Mouse (Mus musculus) heart, embryonic 13.5 days (tissue): Measurements from ENCODE around the gene Stc2. TPM values are rescaled to one million over a fixed set of nuclear protein-coding genes. Genes with fewer than 3 reads are reported as not detected.

Experiments used
- ATAC-seq: fragments of 200-750 bp; cut with Nextera tagmentation; 2 replicates; pipeline ENCODE4 v1.8.0; 2017; ENCODE audit warnings: moderate TSS enrichment; ENCODE audit not compliant: insufficient number of reproducible peaks, low FRiP score, low TSS enrichment; ENCODE audit errors: extremely low read depth
- H3K27ac ChIP-seq: fragments of 300-500 bp; sonication (generic); replicated peaks from 2 replicates; pipeline ENCODE4 v1.5.1; 2015; ENCODE audit warnings: moderate library complexity, mild to moderate bottlenecking, inconsistent platforms
- H3K27me3 ChIP-seq: fragments of 300-500 bp; sonication (generic); replicated peaks from 2 replicates; pipeline ENCODE4 v1.6.1; 2015; ENCODE audit warnings: mild to moderate bottlenecking, inconsistent platforms
- H3K36me3 ChIP-seq: fragments of 300-500 bp; sonication (generic); 2 replicates; pipeline ENCODE4 v1.6.1; 2015; ENCODE audit warnings: mild to moderate bottlenecking, inconsistent platforms
- H3K4me1 ChIP-seq: fragments of 300-500 bp; sonication (generic); 2 replicates; pipeline ENCODE4 v1.6.1; 2015; ENCODE audit warnings: inconsistent platforms
- H3K4me2 ChIP-seq: fragments of 300-500 bp; sonication (generic); 2 replicates; pipeline ENCODE4 v1.6.1; 2015; ENCODE audit warnings: inconsistent platforms, mild to moderate bottlenecking, moderate library complexity
- H3K4me3 ChIP-seq: fragments of 300-500 bp; sonication (generic); 2 replicates; pipeline ENCODE4 v1.5.1; 2015; ENCODE audit warnings: moderate library complexity, mild to moderate bottlenecking, inconsistent platforms
- H3K9ac ChIP-seq: fragments of 300-500 bp; sonication (generic); 2 replicates; pipeline ENCODE4 v1.6.1; 2015; ENCODE audit warnings: inconsistent platforms, mild to moderate bottlenecking, moderate library complexity
- H3K9me3 ChIP-seq: fragments of 300-500 bp; sonication (generic); 2 replicates; pipeline ENCODE4 v1.6.1; 2016; ENCODE audit warnings: inconsistent platforms
- WGBS: fragments of 180-500 bp; shearing (Covaris S2); methylation state at CpG from one replicate; pipeline ENCODE4 v1.1.7; 2015; ENCODE audit warnings: mixed read lengths; 5-methylcytosine and 5-hydroxymethylcytosine counted together
- polyA plus RNA-seq: library from polyadenylated mRNA; unstranded; fragments of >200 nt; fragmentation: Nextera tagmentation; extraction: Ambion mirVana; gene quantifications from 2 replicates; pipeline ENCODE4 v1.2.1, GENCODE M21; 2015

Gene Stc2
- polyA plus RNA-seq, 1 experiment from 2014 or later = 3.0 TPM

GRCm38 (mm10) chr11:31365280-31365679, 4.6 kb downstream of the Stc2 start:
- WGBS = 72% methylated on average over 8 of the region's 8 CpGs
- H3K4me1 ChIP-seq = peaks cover 30% of the 10 kb centered on the region
- no peak overlapping the region for H3K9ac ChIP-seq
- no peaks in the 10 kb centered on the region for H3K9me3 ChIP-seq
- peaks cover 30% of the 10 kb centered on the region for H3K27me3 ChIP-seq
- H3K27ac ChIP-seq = no peak overlapping the region
- peaks cover 11% of the 10 kb centered on the region; the same call in 1 of the 2 replicates for H3K36me3 ChIP-seq
- no peak for ATAC-seq
- H3K4me3 ChIP-seq = no peak overlapping the region
- H3K4me2 ChIP-seq = no peak overlapping the region

GRCm38 (mm10) chr11:31362856-31363255, 7.0 kb downstream of the Stc2 start:
- H3K4me3 ChIP-seq = no peak overlapping the region
- WGBS = 74% methylated on average over 1 of the region's 1 CpGs
- H3K9ac ChIP-seq = no peak overlapping the region
- H3K4me2 ChIP-seq = no peak overlapping the region
- H3K27me3 ChIP-seq = peaks cover 26% of the 10 kb centered on the region
- no peak overlapping the region for H3K27ac ChIP-seq
- H3K36me3 ChIP-seq = peaks cover 11% of the 10 kb centered on the region; the same call in 1 of the 2 replicates
- H3K9me3 ChIP-seq = no peaks in the 10 kb centered on the region
- ATAC-seq = no peak
- peaks cover 19% of the 10 kb centered on the region for H3K4me1 ChIP-seq

GRCm38 (mm10) chr11:31362330-31362729, 7.5 kb downstream of the Stc2 start:
- WGBS = 48% methylated on average over 3 of the region's 3 CpGs
- no peak; the same call in 1 of the 2 replicates for ATAC-seq

GRCm38 (mm10) chr11:31361047-31361446, 8.8 kb downstream of the Stc2 start:
- ATAC-seq = no peak
- no peak overlapping the region for H3K4me2 ChIP-seq
- no peak overlapping the region for H3K4me3 ChIP-seq
- no peaks in the 10 kb centered on the region for H3K9me3 ChIP-seq
- no peak overlapping the region for H3K9ac ChIP-seq
- no peak overlapping the region for H3K27ac ChIP-seq
- 87% methylated on average over 4 of the region's 4 CpGs for WGBS
- H3K27me3 ChIP-seq = peaks cover 17% of the 10 kb centered on the region; the same call in 1 of the 2 replicates
- peaks cover 11% of the 10 kb centered on the region; the same call in 1 of the 2 replicates for H3K36me3 ChIP-seq
- peaks cover 15% of the 10 kb centered on the region for H3K4me1 ChIP-seq

More at GRCm38 (mm10) chr11:31362330-31362729, 7.5 kb downstream of the Stc2 start:
- Histone ChIP-seq H3K27ac (no peak overlapping the region), H3K4me1 (peaks cover 19% of the 10 kb centered on the region), H3K36me3 (peaks cover 11% of the 10 kb centered on the region; the same call in 1 of the 2 replicates), H3K9me3 (no peaks in the 10 kb centered on the region), H3K4me3 (no peak overlapping the region), H3K4me2 (no peak overlapping the region), H3K9ac (no peak overlapping the region), H3K27me3 (peaks cover 22% of the 10 kb centered on the region)

GRCm38 (mm10) chr11:31359283-31359902, 10.5 kb downstream of the Stc2 start:
- Histone ChIP-seq H3K4me3 (no peak overlapping the region), H3K4me1 (peaks cover 15% of the 10 kb centered on the region), H3K27ac (no peak overlapping the region), H3K9me3 (no peaks in the 10 kb centered on the region), H3K27me3 (peaks cover 4% of the 10 kb centered on the region; the same call in 1 of the 2 replicates), H3K36me3 (peaks cover 5% of the 10 kb centered on the region; the same call in 1 of the 2 replicates), H3K9ac (no peak overlapping the region), H3K4me2 (no peak overlapping the region)
- no peak; the same call in 1 of the 2 replicates for ATAC-seq
- 76% methylated on average over 6 of the region's 6 CpGs for WGBS

- no peak for ATAC-seq
- no peak overlapping the region for H3K9ac ChIP-seq
- 82% methylated on average over 5 of the region's 5 CpGs for WGBS
Measured at GRCm38 (mm10) chr11:31358453-31358852, 11.4 kb downstream of the Stc2 start.

GRCm38 (mm10) chr11:31356866-31357265, 13.0 kb downstream of the Stc2 start:
- Histone ChIP-seq H3K4me3 (no peak overlapping the region), H3K4me1 (0 out of 2 replicates have a peak, but pooled peaks cover 2% of the 10 kb centered on the region), H3K9me3 (no peaks in the 10 kb centered on the region), H3K27ac (no peak overlapping the region), H3K27me3 (0 out of 2 replicates have a peak, but pooled peaks cover 4% of the 10 kb centered on the region), H3K9ac (no peak overlapping the region), H3K36me3 (no peaks in the 10 kb centered on the region), H3K4me2 (no peak overlapping the region)
- ATAC-seq = no peak

More at GRCm38 (mm10) chr11:31358453-31358852, 11.4 kb downstream of the Stc2 start:
- no peak overlapping the region for H3K4me3 ChIP-seq
- H3K27ac ChIP-seq = no peak overlapping the region
- peaks cover 15% of the 10 kb centered on the region for H3K4me1 ChIP-seq
- H3K4me2 ChIP-seq = no peak overlapping the region
- no peaks in the 10 kb centered on the region for H3K9me3 ChIP-seq
- 0 out of 2 replicates have a peak, but pooled peaks cover 4% of the 10 kb centered on the region for H3K27me3 ChIP-seq
- 0 out of 2 replicates have a peak, but pooled peaks cover under 1% of the 10 kb centered on the region for H3K36me3 ChIP-seq

GRCm38 (mm10) chr11:31355737-31356136, 14.1 kb downstream of the Stc2 start:
- Histone ChIP-seq H3K4me2 (no peak overlapping the region), H3K9ac (no peak overlapping the region), H3K36me3 (no peaks in the 10 kb centered on the region), H3K4me3 (no peak overlapping the region), H3K27ac (no peak overlapping the region), H3K27me3 (no peaks in the 10 kb centered on the region), H3K9me3 (no peaks in the 10 kb centered on the region), H3K4me1 (no peaks in the 10 kb centered on the region)
- 59% methylated on average over 1 of the region's 1 CpGs for WGBS
- no peak for ATAC-seq

- no peak overlapping the region for H3K27ac ChIP-seq
- WGBS = 84% methylated on average over 1 of the region's 1 CpGs
- no peaks in the 10 kb centered on the region for H3K9me3 ChIP-seq
- no peak overlapping the region for H3K4me3 ChIP-seq
- ATAC-seq = no peak
- H3K9ac ChIP-seq = no peak overlapping the region
- H3K27me3 ChIP-seq = no peaks in the 10 kb centered on the region
- H3K4me1 ChIP-seq = no peaks in the 10 kb centered on the region
- no peaks in the 10 kb centered on the region for H3K36me3 ChIP-seq
- H3K4me2 ChIP-seq = no peak overlapping the region
Measured at GRCm38 (mm10) chr11:31354514-31354913, 15.4 kb downstream of the Stc2 start.

Other genes with a start within 250 kb of the Stc2 start
- gene Gm17332, start 187.6 kb downstream of the Stc2 start, polyA plus RNA-seq = not detected in 2 replicates